Mouse (Mus musculus): ENCODE measurements at regions not wholly inside any gene's neighbourhood (a gene's known extent, or its start where the extent isn't known, plus 50 kb on each side); places are given as distances from the start of the nearest gene placed in this dataset.

- no peak for TF ChIP-seq CTCF (IDR thresholded peaks at IDR 0.05; ENCODE audit: insufficient read depth, low read length)
- TF ChIP-seq POLR2A (IDR thresholded peaks at IDR 0.05; ENCODE audit: borderline replicate concordance, extremely low read depth, low read depth, low read length) = no peak
Observed at GRCm38 (mm10) chr12:27960064-27960463, 592.1 kb downstream of the Dcdc2c start.
